Mouse (Mus musculus): Measurements from ENCODE around the gene Olfr791.

Gene Olfr791

GRCm38 (mm10) chr10:129521492-129521891, at the start of gene Olfr791:
Gene Olfr791 (plus strand): TSS chr10:129521792.
- DNase-seq (ENCODE audit: low read depth, low spot score): no peak

GRCm38 (mm10) chr10:129473256-129473655, 48.3 kb upstream of the Olfr791 start:
- no peak for DNase-seq (ENCODE audit: low read depth, low spot score)

- no peak for DNase-seq (ENCODE audit: low read depth, low spot score)
Measured at GRCm38 (mm10) chr10:129473723-129474122, 47.9 kb upstream of the Olfr791 start.

GRCm38 (mm10) chr10:129484452-129484851, 37.1 kb upstream of the Olfr791 start, which contains the start of gene Olfr789:
Gene Olfr789 (plus strand): TSS chr10:129484752.
- DNase-seq (ENCODE audit: low read depth, low spot score): no peak

GRCm38 (mm10) chr10:129490101-129490500, 31.5 kb upstream of the Olfr791 start:
- no peak for DNase-seq (ENCODE audit: low read depth, low spot score)

GRCm38 (mm10) chr10:129498192-129498591, 23.4 kb upstream of the Olfr791 start, which contains the start of gene Olfr790:
Gene Olfr790 (plus strand): TSS chr10:129498492.
- no peak for DNase-seq (ENCODE audit: low read depth, low spot score)

- no peak for DNase-seq (ENCODE audit: low read depth, low spot score)
Measured at GRCm38 (mm10) chr10:129538862-129539261, 17.3 kb downstream of the Olfr791 start, which contains the start of gene Olfr792. Gene Olfr792 (plus strand): TSS chr10:129539162.

- DNase-seq (ENCODE audit: low read depth, low spot score): no peak
Measured at GRCm38 (mm10) chr10:129549354-129549753, 27.8 kb downstream of the Olfr791 start.

- no peak for DNase-seq (ENCODE audit: low read depth, low spot score)
Measured at GRCm38 (mm10) chr10:129567355-129567754, 45.8 kb downstream of the Olfr791 start, which contains the start of gene Olfr794. Gene Olfr794 (plus strand): TSS chr10:129567655.

- DNase-seq (ENCODE audit: low read depth, low spot score): no peak
Measured at GRCm38 (mm10) chr10:129577066-129577465, 55.5 kb downstream of the Olfr791 start.
